Mouse (Mus musculus): ENCODE measurements around the gene Rad51b.

GRCm38 (mm10) chr12:79858336-79858735 lies 561.3 kb downstream of the Rad51b start:
- TF ChIP-seq EP300 (IDR thresholded peaks at IDR 0.05; ENCODE audit: insufficient read depth, low read depth, low read length) (no peak), POLR2A (IDR thresholded peaks at IDR 0.05; ENCODE audit: insufficient read depth, low read length) (no peak)
